Mouse (Mus musculus) midbrain, embryonic 16.5 days (tissue): ENCODE results near the gene Cdkl1. TPM values are rescaled to one million over a fixed set of nuclear protein-coding genes. Genes with fewer than 3 reads are reported as not detected.

Source experiments
- ATAC-seq: fragments of 200-750 bp; cut with Nextera tagmentation; 2 replicates; pipeline ENCODE4 v1.8.0; 2017; ENCODE audit warnings: moderate TSS enrichment
- H3K27ac ChIP-seq: fragments of 300-500 bp; sonication (generic); 2 replicates; pipeline ENCODE4 v1.5.1; 2014; ENCODE audit warnings: mild to moderate bottlenecking, low read length, mixed read lengths
- H3K27me3 ChIP-seq: fragments of 300-500 bp; sonication (generic); 2 replicates; pipeline ENCODE4 v1.6.1; 2014; ENCODE audit warnings: low read depth, low read length, mixed read lengths; ENCODE audit not compliant: control insufficient read depth, insufficient read depth
- H3K36me3 ChIP-seq: fragments of 300-500 bp; sonication (generic); 2 replicates; pipeline ENCODE4 v1.6.1; 2014; ENCODE audit warnings: mild to moderate bottlenecking, low read length, moderate library complexity, mixed read lengths; ENCODE audit not compliant: control insufficient read depth, insufficient read depth
- H3K4me1 ChIP-seq: fragments of 300-500 bp; sonication (generic); 2 replicates; pipeline ENCODE4 v1.6.1; 2014; ENCODE audit warnings: mild to moderate bottlenecking, low read length, mixed read lengths; ENCODE audit not compliant: control insufficient read depth, insufficient read depth
- H3K4me2 ChIP-seq: fragments of 300-500 bp; sonication (generic); 2 replicates; pipeline ENCODE4 v1.6.1; 2014; ENCODE audit warnings: mild to moderate bottlenecking, low read length, mixed read lengths
- H3K4me3 ChIP-seq: fragments of 300-500 bp; sonication (generic); 2 replicates; pipeline ENCODE4 v1.5.1; 2014; ENCODE audit warnings: low read depth, mild to moderate bottlenecking, low read length, moderate library complexity, mixed read lengths
- H3K9ac ChIP-seq: fragments of 300-500 bp; sonication (generic); 2 replicates; pipeline ENCODE4 v1.6.1; 2014; ENCODE audit warnings: low read depth, low read length, mixed read lengths
- H3K9me3 ChIP-seq: fragments of 300-500 bp; sonication (generic); replicated peaks from 2 replicates; pipeline ENCODE4 v1.6.1; 2014; ENCODE audit warnings: mild to moderate bottlenecking, low read length, mixed read lengths; ENCODE audit not compliant: control insufficient read depth, poor library complexity, severe bottlenecking
- WGBS: fragments of 180-500 bp; shearing (Covaris S2); extraction: QIAGEN DNeasy Blood & Tissue Kit; methylation state at CpG from one replicate; pipeline ENCODE4 v1.1.7; 2014; 5-methylcytosine and 5-hydroxymethylcytosine counted together
- polyA plus RNA-seq: library from polyadenylated mRNA; unstranded; fragments of >200 nt; fragmentation: Nextera tagmentation; extraction: Ambion mirVana; gene quantifications from 2 replicates; pipeline ENCODE4 v1.2.1, GENCODE M21; 2015

Gene Cdkl1
- 10.4 and 13.7 TPM in 2 replicates for polyA plus RNA-seq

DNA sequence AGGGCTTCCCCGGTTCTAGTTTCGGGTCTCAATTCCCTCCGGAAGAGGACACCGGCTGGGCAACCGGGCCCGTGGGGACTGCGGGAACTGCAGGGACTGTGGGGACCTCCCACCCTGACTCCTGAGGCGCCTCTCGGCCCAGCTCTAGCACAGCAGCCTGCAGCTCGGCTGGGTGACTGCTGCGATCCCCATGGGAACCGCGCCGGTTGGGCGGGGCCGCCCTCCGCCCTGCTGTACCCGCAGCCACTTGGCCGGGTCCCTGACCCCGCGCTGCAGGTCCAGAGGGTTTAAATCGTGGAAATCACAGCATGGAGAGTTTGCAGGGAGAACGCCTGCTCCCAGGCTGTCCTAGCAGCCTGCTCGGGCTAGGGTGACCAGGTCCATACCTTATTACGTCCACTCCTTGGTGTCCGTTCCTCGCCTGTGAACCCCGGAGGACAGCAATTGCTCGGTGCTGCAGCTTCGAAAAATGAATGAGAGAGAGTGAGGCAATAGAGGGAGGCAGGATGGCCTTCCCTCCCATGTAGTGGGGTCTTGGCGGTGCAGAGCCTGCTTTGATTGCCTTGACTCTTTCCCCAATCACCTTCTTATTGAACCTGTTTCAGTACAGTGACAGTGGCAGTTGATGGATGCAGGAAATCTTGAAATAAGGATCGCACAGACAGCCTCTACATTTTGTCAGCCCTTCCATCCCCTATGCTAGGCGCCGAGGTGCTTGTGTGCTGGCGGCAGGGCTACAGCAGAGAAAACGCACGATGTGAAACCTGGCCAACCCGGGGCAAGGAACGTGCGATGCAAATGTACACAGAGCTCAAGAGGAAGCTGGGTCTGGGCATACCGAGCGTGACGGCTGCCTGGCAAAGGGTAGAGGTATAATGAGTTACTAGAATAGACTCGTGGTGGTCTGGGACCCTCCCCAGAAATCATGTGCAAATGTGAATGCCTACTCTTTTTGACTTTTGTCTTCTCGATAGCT lies at the start of gene Cdkl1:
Gene Cdkl1, minus strand, starts transcription at position 738 of the 976 bp plus-strand sequence.
- Histone ChIP-seq H3K27me3 (no peaks in the 10 kb centered on the region), H3K9ac (peak within 1 kb of the TSS; percentile 70), H3K4me2 (peak within 1 kb of the TSS; percentile 68), H3K27ac (peak within 1 kb of the TSS; percentile 63), H3K4me1 (no peaks in the 10 kb centered on the region; the same call in 1 of the 2 replicates), H3K36me3 (no peaks in the 10 kb centered on the region), H3K4me3 (peak within 1 kb of the TSS; percentile 50), H3K9me3 (no peaks in the 10 kb centered on the region)
- 2% methylated on average over 45 of the region's 45 CpGs for WGBS
- peak; percentile 85 for ATAC-seq

- no peak overlapping the region for H3K27ac ChIP-seq
- no peaks in the 10 kb centered on the region for H3K9me3 ChIP-seq
- WGBS = 81% methylated on average over 11 of the region's 11 CpGs
- peaks cover 3% of the 10 kb centered on the region for H3K4me1 ChIP-seq
- H3K4me3 ChIP-seq = no peak overlapping the region
- no peak overlapping the region for H3K4me2 ChIP-seq
- ATAC-seq = no peak
- 0 out of 2 replicates have a peak, but pooled peaks cover 4% of the 10 kb centered on the region for H3K36me3 ChIP-seq
- no peak overlapping the region for H3K9ac ChIP-seq
- no peaks in the 10 kb centered on the region for H3K27me3 ChIP-seq
Measured at GRCm38 (mm10) chr12:69838376-69838775, 47.3 kb upstream of the Cdkl1 start.

GRCm38 (mm10) chr12:69833982-69834604 lies 43.0 kb upstream of the Cdkl1 start:
- no peak overlapping the region for H3K4me3 ChIP-seq
- H3K36me3 ChIP-seq = peaks cover 7% of the 10 kb centered on the region; the same call in 1 of the 2 replicates
- 72% methylated on average over 12 of the region's 12 CpGs for WGBS
- H3K4me1 ChIP-seq = no peaks in the 10 kb centered on the region
- ATAC-seq = no peak
- no peak overlapping the region for H3K4me2 ChIP-seq
- H3K9ac ChIP-seq = no peak overlapping the region
- no peak overlapping the region for H3K27ac ChIP-seq
- no peaks in the 10 kb centered on the region for H3K27me3 ChIP-seq
- no peaks in the 10 kb centered on the region for H3K9me3 ChIP-seq

GRCm38 (mm10) chr12:69831239-69831910 lies 40.3 kb upstream of the Cdkl1 start:
- H3K4me3 ChIP-seq = no peak overlapping the region
- no peaks in the 10 kb centered on the region for H3K27me3 ChIP-seq
- no peak overlapping the region for H3K27ac ChIP-seq
- ATAC-seq = no peak
- WGBS = 94% methylated on average over 9 of the region's 9 CpGs
- H3K36me3 ChIP-seq = peaks cover 14% of the 10 kb centered on the region
- H3K4me2 ChIP-seq = no peak overlapping the region
- H3K9me3 ChIP-seq = no peaks in the 10 kb centered on the region
- no peaks in the 10 kb centered on the region for H3K4me1 ChIP-seq
- no peak overlapping the region for H3K9ac ChIP-seq

GRCm38 (mm10) chr12:69828214-69828613 lies 37.1 kb upstream of the Cdkl1 start:
- Histone ChIP-seq H3K9ac (no peak overlapping the region), H3K4me1 (no peaks in the 10 kb centered on the region), H3K4me2 (no peak overlapping the region), H3K27me3 (no peaks in the 10 kb centered on the region), H3K27ac (no peak overlapping the region), H3K36me3 (peaks cover 27% of the 10 kb centered on the region), H3K9me3 (no peaks in the 10 kb centered on the region), H3K4me3 (no peak overlapping the region)
- WGBS = 43% methylated on average over 2 of the region's 2 CpGs
- ATAC-seq = no peak

DNA sequence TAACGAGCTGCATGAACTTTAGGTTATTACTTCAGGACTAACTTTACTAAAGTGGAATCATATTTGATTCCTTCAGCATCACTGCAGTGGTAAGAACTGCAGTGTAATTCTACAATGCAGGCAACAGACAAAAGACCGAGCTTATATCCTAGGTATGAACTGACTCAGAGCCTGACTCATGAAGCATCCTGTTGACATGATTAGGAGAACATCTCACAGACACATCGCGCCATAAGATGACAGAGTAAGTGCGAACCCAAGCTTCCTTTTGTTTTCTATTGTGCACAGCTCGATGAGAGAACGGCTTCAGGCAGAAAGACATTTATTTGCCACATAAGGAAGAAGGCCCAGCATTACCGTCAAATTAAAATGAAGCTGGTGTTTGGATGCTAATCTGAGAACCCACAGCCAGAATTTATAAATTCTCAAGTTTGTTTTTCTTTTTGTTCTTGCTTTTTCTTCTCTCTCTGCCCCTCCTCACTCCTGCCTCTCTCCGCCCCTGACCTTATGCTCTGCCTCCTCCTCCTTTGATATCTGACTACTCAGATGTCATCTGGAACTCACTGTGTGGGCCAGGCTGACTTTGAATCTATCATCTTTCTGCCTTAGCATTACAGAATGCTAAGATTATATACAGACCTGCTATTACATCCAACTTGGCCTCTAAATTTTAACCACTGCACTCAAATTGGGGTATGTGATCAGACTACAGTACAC lies 34.0 kb upstream of the Cdkl1 start:
- peaks cover 37% of the 10 kb centered on the region for H3K36me3 ChIP-seq
- ATAC-seq = no peak
- no peak overlapping the region for H3K4me3 ChIP-seq

GRCm38 (mm10) chr12:69814272-69814671 lies 23.2 kb upstream of the Cdkl1 start:
- Histone ChIP-seq H3K27ac (no peak overlapping the region), H3K36me3 (peaks cover 17% of the 10 kb centered on the region), H3K9ac (no peak overlapping the region), H3K9me3 (no peaks in the 10 kb centered on the region), H3K4me1 (no peaks in the 10 kb centered on the region), H3K4me3 (no peak overlapping the region), H3K4me2 (no peak overlapping the region), H3K27me3 (no peaks in the 10 kb centered on the region)
- 28% methylated on average over 6 of the region's 6 CpGs for WGBS
- ATAC-seq = no peak

More for the DNA sequence above, 34.0 kb upstream of the Cdkl1 start:
- H3K27me3 ChIP-seq = no peaks in the 10 kb centered on the region
- H3K9ac ChIP-seq = no peak overlapping the region
- no peak overlapping the region for H3K27ac ChIP-seq
- H3K4me2 ChIP-seq = no peak overlapping the region
- WGBS = 75% methylated on average over 9 of the region's 9 CpGs
- H3K4me1 ChIP-seq = no peaks in the 10 kb centered on the region
- H3K9me3 ChIP-seq = no peaks in the 10 kb centered on the region

- WGBS = 52% methylated on average over 2 of the region's 2 CpGs
- no peaks in the 10 kb centered on the region for H3K4me1 ChIP-seq
- H3K4me2 ChIP-seq = no peak overlapping the region
- ATAC-seq = no peak
- no peaks in the 10 kb centered on the region for H3K27me3 ChIP-seq
- H3K9me3 ChIP-seq = no peaks in the 10 kb centered on the region
- no peak overlapping the region for H3K27ac ChIP-seq
- no peak overlapping the region for H3K9ac ChIP-seq
- peaks cover 18% of the 10 kb centered on the region for H3K36me3 ChIP-seq
- no peak overlapping the region for H3K4me3 ChIP-seq
Measured at GRCm38 (mm10) chr12:69813596-69813995, 22.5 kb upstream of the Cdkl1 start.
